Mouse (Mus musculus): Measurements from ENCODE around the gene Arhgap25.
"Not testable (repeated sequence)": the region's sequence is repeated elsewhere in the genome, so short reads cannot be mapped to it uniquely, and the experiment has no call there.

The Arhgap25 gene

DNA sequence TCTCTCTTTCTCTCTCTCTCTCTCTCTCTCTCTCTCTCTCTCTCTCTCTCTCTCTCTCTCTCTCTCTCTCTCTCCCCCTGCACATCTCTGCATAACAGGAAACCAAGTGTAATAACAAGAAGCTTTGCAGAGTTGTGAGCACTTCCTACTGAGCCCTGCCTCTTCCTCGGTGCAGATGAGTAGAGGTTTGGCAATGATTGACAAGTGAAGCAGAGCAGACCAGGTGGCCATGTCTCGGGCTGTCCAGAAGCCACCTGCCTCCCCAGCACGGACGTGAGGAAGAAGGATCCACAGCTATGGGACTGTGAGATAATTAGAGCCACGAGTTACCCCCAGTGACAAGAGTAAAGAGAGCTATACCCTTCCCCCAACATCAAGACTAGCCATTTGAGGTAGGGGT is 29.1 kb downstream of the Arhgap25 start:
- DNase-seq (ENCODE audit: low read depth, low spot score), result no peak

DNA sequence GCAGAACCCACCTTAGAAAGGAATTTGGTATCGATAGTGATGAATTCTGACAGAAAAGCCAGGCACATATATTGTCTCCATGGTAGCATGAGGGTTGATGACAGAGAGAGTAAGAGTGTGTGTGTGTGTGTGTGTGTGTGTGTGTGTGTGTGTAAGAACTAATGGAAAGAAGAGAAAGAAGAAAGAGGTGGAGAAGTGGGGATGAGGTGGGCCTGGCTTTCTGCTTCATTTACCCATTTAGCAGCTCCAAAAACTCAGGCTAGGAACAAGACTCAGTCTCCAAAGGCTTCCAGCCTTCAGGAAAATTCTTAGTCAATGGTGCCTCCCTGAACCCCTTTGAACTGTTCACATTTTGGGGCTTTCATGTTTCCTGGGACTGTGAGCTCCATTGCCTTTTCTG is 29.5 kb downstream of the Arhgap25 start:
- DNase-seq (ENCODE audit: low read depth, low spot score), result no peak

DNA sequence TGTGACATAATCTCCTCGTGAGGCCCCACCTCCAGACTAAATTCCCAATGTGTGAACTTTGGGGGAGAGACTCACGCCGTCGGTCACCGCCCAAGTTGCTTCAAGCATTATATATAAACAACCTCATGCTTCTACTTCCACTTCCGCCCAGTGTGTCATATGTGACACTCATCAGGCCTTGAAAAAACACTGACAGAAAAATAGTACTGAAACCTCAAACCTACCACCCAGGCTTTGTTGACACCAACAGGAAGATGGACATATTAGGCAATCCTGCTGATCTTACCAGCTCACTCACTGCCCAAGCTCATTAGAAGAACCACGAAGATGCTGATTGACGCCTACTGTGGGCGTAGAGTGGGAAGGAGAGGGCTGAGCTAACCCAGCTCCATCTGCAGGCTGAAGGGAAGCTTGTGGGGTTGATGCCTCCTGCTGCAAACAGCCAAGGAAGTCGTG is 30.2 kb downstream of the Arhgap25 start:
- no peak for DNase-seq (ENCODE audit: low read depth, low spot score)

DNA sequence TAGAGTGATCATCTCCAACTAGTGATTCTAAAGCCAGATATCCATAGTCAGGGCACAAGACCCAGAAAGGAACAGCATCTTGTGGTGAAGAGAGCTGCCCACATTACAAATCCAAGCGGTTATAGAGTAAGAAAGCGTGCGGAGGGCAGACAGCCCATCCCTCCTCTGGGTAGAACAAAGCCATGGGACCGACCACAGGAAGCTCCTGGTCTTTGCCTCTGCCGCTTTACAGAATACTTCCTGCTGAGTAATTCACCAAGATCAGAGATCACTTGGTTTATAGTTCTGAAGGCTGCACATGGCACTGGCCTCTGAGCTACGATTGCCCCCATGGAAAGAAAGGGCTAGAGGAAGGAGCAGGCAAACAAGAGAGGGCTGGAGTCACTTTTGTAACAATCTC is 30.6 kb downstream of the Arhgap25 start:
- DNase-seq (ENCODE audit: low read depth, low spot score), result no peak

DNA sequence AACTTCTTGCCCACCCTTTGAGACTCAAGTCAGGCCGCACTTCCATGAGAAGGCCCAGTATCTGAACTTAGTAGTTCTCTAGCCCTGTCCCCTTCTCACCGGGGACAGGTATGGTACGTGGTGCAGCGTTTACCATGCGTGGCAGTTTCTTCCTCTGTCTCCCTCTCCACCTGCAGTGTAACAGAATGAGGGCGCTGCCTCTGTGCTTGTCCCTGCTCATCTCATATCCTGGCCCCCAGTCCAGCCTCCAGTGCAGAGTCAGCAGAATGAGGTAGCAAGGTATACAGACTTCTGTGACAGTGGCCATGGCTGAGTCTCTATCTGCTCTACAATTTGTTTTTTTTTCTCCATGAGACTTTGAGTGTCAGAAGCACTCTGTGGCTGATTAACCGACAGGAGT is 32.4 kb downstream of the Arhgap25 start:
- no peak for DNase-seq (ENCODE audit: low read depth, low spot score)

DNA sequence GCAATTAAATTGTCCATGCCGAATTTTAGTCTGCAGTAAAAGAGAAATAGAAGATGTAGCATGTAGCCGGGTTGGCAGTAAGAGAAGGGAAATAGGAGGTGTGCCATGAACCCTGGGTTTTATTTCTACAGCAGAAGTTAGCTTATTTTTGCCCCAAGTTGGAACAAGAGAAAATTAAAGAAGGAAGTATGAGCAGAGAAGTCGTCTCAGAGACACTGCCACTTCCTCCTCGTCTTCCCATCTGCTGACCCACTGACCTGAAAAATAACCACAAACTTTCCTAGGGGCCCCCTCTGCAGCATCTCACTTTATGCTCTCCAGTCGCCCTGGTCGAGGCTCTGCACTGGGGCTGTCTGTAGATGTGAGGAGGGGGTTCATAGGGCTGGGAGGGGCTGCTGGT is 33.3 kb downstream of the Arhgap25 start:
- DNase-seq (ENCODE audit: low read depth, low spot score), result no peak

DNA sequence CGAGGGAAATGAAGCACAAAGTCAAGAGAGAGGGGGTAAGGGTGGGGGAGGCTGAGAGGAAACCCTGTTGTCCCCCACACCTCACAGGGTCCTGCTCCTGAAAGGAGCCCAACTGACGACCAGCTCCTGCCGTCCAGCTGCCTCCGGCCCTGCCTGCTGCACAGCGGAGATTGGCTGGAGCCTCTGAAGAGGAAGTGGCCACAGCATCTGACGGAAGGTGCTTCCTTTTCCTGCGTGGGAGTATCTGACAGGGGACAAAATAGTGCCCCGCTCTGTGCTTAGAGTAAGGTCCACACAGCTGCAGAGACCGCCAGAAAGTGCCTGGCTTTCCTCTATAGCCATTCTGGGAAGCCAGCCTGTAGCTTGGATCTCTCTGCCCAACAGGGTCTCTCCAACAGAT is 36.9 kb downstream of the Arhgap25 start:
- no peak for DNase-seq (ENCODE audit: low read depth, low spot score)

DNA sequence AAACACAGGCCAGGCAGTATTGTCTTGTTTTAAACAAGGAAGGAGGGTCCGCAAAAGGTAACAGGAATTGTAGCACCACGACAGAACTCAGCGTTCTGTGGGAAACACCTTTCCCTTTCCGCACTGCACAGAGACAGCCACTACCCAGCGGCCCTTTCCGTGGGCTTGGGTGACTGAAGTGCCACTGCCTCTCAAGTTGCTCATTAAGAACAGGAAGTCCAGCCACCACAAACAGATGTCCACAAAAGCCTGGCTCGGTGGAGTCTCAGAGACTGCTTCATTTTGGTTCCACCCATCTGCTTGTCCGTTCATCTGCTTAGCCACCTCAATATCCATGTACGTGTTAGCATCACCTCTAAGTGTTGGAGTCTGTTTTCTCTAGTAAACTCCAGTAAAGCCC is 38.7 kb downstream of the Arhgap25 start:
- DNase-seq (ENCODE audit: low read depth, low spot score), result no peak

DNA sequence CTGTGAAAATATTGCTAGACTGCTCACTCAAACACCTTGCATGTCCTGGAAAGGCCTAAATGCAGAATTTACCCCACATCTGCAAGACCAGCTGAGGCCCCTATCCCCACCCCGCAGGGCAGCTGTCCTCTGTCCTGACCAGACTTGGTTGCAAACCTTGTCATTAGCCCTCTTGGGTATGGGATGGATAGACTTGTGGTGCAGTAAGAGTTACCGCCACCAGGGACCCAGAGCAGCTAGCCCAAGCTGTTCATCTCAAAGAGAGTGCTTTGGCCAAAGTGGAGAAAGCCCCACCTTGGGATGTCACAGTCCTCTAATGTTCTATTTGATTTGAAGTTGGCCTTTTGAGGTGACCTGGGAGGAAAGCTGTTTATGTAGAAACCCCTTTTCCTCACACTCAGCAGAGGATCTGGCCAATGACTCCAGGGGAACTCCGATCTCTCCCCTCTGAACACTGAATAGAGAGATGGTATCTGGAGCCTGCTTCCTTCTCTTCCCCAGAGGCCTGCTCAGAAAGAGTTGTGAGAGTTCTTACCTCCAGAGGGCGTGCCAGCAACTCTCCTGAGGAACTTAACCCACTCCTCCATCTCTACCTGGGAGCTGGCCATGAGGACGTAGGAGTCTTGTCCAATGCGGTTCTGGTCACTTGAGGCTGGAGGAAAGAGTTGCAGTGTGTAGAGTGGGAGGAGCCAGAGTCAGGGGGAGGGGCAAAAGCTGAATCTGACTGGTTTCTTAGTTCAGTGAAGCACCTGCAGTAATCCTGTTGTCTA is 45.2 kb downstream of the Arhgap25 start:
- no peak for DNase-seq (ENCODE audit: low read depth, low spot score)

DNA sequence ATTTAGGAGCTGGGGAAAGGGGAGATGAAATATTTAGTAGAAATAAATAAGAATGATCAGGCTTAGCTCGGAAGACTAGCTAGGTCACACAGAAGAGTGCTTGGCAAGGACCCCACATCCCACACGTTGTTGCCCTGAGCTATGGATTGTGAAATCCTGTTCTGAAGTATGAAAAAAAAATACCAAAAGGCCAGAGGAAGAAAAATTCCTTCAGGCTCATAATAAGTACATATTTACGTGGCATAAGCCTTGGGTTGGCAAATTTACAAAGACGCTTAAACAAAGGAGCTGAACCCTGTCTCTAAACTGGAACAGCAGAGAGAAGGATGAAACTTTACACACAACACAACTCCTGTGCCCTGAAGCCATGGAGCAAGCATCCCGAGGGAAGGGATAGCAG is 48.3 kb downstream of the Arhgap25 start:
- no peak for DNase-seq (ENCODE audit: low read depth, low spot score)

DNA sequence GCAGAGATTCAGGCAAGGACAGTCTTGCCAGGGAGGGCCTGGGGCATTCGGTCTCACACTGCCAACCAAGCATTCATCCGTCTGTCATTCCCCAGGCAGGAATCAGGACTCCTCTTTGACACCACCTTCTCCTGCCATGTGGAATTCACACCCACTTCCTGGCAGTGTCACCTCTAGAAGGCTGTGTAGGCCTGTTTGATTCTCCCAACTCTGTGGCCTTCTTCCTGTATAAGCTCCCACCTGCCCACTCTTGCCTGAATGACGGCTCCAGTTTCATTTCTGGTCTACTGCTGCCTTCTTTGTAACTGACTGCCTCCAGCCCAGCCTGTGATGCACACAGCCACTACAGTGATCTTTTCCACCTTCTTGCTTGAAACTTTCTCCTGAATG is 49.2 kb downstream of the Arhgap25 start:
- no peak for DNase-seq (ENCODE audit: low read depth, low spot score)

DNA sequence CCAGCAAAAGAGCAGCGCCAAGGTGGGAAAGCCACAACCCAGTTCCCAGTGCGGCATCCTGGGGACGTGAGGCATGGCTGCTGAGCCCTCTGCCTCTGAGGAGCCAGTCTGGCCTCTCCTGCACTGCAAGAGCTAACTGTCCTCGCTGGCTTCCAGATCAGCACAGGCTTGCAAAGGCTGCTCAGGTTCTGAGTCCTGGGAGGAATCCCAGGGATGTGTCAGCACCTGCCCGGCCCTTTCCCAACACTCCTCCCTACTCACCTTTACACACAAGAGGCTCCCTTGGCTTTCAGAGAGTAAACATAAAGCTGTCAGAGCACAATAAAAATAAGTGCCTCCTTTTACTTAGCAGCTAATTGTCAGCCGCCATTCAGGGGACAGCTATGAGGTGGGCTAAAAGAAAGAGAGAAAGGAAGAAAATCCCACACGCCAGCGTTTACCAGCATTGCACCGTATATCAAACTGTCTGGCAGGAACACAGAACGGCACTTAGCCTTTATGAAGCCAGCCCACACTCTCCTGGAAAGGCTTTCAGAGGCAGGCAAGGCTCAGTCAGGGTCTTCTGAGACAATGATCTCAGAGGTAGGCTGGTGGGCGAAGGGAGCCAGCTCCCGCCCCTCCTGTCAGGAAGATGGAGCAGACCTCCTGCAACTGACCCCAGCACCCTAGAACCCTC is 49.7 kb downstream of the Arhgap25 start:
- DNase-seq (ENCODE audit: low read depth, low spot score), result no peak

DNA sequence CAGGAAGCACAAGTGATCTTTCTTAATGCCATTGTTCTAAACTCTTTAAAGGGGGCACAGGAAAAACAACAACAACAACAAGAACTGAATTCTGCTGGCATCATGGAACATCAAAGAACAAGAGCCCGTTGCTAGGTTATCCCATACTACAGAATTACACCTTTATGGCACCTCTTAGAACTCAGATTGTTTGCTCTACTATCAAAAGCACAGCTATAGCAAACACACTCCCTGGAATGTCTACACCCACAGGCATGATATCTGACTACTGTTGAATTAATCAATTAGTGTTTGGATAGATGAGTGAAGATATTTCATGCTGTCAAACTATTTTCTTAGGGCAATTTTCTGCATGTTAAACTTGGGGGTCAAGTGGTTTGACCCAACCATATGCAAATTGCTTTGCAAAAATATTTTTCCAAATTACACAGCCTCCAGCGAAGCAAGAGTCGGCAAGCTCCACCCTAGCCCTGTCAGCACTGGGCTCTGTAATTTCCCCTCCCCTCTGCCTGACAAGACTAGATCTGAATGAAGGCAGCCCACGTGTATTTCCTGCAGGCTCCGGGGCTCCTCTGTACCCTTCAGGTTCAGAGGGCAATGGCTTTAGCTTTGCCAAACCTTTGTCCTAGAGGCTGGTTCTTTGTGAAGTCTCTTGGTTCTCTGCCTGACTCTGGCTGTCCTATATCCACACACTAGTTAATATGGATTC is 53.6 kb downstream of the Arhgap25 start:
- no peak for DNase-seq (ENCODE audit: low read depth, low spot score)

DNA sequence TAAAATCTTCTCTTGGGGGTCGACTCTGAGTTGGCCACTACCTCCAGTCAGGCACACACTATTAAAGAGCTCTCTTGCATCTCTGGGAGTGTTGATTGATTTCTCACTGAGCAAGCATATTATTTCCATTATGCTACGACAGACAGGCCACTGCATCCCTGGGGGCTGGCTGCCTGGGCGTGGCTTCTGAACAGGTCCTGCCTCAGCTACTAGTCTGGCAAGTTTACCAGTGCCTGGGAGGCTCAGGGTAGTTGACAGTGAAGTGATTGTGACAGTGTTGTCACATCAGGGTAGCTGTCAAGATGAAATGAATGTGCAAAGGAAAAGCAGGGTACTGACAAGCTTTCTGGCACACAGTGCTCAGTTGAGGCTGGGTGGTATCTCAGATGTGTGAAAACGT is 54.2 kb downstream of the Arhgap25 start:
- no peak for DNase-seq (ENCODE audit: low read depth, low spot score)

DNA sequence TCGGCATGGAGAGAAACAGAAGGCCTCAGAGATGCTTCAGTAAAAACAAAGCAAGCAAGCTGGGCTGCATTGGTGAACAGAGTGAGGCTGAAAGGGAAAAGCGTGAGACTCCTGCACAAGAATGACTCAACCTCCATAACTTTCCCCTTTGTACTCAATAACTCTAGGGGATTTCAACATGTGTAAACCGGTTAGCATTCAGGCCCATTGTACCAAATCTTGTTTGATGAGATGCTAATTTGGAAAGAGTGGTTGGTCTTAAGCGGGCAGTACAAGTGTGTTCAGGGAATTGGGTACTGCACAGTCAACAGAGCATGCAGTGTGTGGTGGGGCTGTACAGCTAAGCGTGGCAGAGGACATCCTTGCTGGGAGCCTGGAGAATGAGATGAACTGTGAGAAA is 57.8 kb downstream of the Arhgap25 start:
- DNase-seq (ENCODE audit: low read depth, low spot score), result no peak

DNA sequence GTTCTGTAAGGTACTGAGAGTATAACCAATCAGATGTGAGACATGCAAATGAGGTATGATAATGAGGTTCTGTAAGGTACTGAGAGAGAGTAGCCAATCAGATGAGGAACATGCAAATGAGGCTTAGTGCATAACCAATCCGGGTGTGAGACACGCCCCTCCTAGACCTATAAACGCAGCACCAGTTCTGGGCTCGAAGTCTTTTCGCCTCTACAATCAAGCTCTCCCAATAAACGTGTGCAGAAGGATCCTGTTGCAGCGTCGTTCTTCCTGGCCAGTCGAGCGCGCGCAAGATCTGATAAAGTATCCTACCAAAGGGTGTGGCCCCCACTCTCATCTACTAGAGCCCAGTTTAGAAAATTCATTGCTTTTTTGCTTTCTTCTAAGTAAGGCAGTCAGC is 63.0 kb downstream of the Arhgap25 start:
- DNase-seq (ENCODE audit: low read depth, low spot score), result not testable (repeated sequence)

DNA sequence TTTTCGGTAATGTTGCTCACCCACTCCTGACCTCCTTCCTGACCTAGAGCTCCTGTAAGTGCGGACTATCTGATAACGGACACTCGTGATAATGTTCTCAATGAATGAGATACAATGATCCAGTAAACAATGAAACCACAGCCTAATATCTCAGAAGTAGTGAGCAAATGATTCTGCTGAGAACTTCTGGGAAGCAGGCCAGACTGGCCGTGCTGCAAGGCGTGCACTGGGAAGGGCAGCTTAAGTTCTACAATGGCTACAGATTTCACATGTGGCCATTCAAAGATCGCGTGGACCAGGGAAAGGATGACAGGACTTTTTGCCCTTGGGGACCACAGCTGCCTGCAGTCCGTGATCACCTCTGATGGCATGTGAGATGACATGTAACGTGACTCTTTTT is 64.7 kb downstream of the Arhgap25 start:
- no peak for DNase-seq (ENCODE audit: low read depth, low spot score)

DNA sequence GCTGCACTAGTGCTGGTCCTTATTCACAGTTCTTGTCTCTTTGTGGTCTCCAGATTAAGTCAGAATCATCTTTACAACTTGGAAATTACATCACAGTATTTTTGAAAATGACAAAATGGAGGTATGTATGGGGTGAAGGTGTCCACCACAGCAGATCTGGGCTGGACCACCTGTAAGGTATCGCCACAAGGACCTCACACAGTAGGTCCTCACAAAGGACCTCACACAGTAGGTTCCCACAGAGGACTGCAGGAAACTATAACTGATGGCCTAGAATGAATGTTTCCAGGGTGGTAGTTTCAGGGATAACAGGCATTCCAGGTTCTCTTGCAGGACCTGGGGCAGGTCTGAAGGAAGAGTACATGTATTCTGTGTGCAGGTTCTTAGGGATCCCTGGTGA is 65.7 kb downstream of the Arhgap25 start:
- DNase-seq (ENCODE audit: low read depth, low spot score), result no peak

DNA sequence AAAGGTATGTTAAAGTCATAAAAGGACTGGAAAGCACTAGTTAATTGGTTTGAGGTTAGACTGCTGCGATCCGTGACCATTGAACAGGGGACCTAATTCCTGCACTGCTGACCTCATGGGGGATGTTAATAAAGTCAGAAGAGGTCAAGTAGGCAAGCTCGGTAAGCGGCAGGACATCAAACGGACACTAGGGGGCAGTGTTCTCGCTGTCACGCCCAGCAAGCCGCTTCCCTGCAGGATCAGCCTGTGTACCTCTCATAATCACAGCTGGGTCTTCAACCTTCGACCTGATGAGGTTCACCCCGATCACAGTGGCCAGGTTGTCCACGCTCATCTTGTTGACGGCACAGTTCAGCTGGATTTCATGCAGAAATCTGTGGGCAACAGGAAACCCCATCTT is 66.8 kb downstream of the Arhgap25 start:
- DNase-seq (ENCODE audit: low read depth, low spot score), result peak; percentile 65

DNA sequence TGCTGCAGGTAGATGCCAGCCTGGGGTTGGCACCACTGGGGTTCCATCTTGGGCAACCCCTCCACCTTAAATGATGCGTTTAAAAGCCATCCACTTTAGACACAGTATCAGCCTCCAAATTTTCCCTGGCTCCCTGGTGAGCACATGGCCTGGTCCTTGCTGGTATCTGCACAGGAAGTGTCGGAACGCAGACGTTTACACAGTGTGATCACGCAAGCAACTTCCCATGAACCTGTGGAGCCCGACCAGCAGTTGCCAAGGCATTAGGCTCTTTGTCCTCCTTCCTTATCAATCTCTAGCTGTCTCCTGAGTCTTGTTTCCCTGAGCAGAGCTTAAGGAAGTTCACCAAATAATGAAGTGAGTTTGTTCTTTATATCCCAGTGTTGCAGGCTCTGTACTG is 77.6 kb downstream of the Arhgap25 start:
- DNase-seq (ENCODE audit: low read depth, low spot score), result no peak

DNA sequence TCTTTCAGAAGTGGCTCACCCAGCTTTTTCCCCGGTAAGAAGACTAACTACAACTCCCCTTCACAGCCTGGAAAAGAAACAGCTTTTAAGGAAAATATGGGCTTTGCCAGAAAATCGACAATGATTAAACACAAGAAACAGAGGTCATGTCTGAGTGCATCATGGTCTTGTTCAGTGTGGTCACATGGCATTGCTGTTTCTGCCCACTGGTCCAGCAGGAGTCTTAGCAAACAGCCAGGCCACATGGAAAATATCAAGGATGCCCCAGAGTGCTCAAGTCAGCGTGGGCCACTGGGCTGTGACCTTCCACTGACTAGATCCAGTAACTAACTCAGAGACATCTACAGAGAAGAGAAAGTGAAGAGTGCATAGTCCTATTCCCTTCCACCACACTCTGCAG is 81.3 kb downstream of the Arhgap25 start:
- DNase-seq (ENCODE audit: low read depth, low spot score), result no peak

DNA sequence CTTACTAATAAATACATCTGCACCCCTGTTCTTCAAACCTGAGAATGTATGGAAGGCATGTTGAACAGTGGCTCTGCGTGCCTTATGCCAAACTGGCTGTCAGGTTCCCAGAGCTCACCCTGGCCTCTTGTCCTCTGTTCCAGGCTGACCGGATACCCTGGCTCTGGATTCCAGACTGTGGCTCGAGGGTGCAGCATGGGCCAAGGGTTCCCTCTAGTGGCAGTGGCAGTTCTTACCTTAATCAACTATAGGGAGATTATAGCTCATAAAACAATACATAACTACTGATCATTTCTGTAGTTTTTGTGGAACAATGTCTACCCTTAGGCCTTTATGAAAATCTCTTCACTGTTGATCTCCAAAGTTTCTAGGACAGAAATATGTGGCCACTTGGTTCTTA is 82.0 kb downstream of the Arhgap25 start:
- DNase-seq (ENCODE audit: low read depth, low spot score), result no peak

DNA sequence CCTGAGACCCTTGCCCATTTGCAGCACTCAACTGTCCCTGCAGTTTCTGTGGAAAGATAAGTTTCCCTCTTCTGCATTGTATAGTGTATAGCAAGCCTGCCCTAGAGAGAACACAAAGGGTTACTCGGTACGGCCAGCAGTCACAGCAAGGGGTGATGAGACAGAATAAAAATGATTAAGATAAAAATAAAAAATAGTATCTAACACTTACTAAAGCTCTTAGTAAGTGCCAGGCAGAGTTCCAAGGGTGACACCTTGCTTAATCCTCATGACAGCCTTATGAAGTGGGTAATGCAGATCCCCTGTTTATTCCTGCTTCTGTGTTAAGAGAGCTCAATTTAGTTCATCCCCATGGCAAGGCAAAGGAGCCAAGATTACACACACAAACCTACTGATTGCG is 83.5 kb downstream of the Arhgap25 start:
- no peak for DNase-seq (ENCODE audit: low read depth, low spot score)

Data from embryo, embryonic 11.5 days (tissue).